Mouse (Mus musculus) cerebellum, adult 11 months (tissue): ENCODE results near the gene Ctf2.
"Not testable (repeated sequence)": the region's sequence is repeated elsewhere in the genome, so short reads cannot be mapped to it uniquely, and the experiment has no call there.

Experiments used
- DNase-seq: peaks from one replicate; pipeline ENCODE4 v3.0.0; 2022

The Ctf2 gene

GRCm38 (mm10) chr7:127732066-127732465, at the start of gene Ctf2:
Ctf2 (minus strand) TSS chr7:127732166.
- DNase-seq, result not testable (repeated sequence)

DNA sequence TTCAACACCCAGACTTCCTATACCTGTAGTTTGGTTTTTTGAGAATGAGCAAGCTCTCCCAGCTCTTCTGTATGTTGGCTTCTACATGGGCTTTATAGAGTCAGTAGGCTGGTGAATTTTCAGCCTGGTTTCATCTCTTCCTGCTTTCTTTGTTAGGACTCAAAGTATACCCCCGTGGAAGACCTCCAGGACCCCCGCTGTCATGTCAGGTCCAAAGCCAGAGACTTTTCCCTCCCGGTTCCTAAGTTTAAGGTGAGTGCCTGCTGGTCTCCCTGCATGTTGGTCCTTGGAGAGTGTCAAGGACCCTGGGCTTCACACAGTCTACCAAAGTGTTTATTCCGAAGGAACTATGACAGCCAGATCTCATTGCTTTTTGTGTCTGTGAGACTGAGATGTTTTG, 46.4 kb upstream of the Ctf2 start:
- DNase-seq, result peak; percentile 29

GRCm38 (mm10) chr7:127777474-127778266, 45.7 kb upstream of the Ctf2 start:
- peak; percentile 66 for DNase-seq

- DNase-seq, result peak; percentile 97
These were observed 45.0 kb upstream of the Ctf2 start for GRCm38 (mm10) chr7:127776878-127777473.

GRCm38 (mm10) chr7:127776426-127776825, 44.5 kb upstream of the Ctf2 start, which contains the start of gene Setd1a:
Setd1a (plus strand) TSS chr7:127776670.
- peak; percentile 88 for DNase-seq

GRCm38 (mm10) chr7:127775837-127776236, 43.9 kb upstream of the Ctf2 start:
- not testable (repeated sequence) for DNase-seq

DNA sequence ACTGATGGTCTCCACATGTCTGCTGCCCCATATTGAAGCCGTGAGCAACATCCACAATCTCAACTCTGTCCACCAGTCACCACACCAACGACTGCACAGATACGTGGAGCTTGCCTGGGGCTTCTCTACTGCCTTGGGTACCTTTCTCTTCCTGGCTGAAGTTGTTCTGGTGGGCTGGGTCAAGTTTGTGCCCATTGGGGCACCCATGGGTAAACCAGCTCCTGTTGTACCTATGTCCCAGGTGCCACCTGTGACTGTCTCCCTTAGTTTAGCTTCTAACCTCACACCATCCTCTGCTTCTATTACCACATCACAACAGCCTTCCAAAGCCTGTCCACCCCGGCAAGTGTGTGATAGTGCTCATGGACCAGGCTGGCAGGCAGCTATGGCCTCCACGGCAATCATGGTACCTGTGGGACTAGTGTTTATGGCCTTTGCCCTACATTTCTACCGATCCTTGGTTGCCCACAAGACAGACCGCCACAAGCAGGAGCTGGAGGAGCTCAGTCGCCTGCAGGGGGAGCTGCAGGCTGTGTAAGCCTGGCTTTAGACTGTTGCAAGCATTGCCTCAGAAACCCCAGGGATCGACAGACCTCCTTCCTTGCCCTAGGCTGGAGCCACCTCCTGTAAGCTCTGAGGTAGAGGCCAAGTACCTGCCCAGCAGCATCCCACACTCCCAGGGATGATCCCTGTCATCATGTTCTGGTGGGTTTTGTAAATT, 41.9 kb upstream of the Ctf2 start:
- DNase-seq, result peak; percentile 77

DNA sequence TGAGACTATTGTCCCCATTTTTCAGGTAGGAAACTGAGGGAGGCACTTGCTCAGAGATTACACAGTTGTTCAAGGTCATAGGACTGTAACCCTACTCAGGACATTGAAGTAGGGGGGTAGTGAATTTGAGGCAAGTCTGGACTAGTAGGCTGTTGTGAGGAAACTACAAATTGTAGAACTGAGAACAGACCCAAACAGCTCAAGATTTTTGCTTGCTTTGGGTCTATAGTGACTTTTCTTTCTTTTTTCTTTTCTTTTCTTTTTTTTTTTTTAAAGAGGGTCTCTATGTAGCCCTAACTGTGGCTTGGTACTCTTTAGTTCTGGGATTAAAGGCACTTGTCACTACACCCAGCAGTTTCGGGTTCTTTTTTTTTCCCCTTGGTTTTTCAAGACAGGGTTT, 40.6 kb upstream of the Ctf2 start:
- DNase-seq, result no peak

DNA sequence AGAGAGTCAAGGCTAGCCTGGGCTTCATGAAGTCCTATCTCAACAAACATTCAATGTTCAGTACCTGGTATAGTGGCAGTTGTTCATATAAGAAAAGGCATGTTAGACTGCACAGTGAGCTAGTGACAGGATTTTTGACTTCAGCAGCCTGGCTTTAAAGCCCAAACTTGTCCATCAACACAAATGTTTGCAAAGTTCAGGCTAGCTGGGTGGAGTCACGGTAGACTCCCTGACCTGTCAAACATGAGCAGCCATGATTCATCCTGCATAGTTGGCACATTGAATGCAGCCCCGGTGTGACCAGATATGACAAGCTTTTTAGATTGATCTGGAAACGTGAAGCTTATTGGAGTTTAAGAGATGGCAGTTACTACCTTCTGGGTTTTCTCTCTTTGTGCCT, 40.1 kb upstream of the Ctf2 start:
- no peak for DNase-seq

DNA sequence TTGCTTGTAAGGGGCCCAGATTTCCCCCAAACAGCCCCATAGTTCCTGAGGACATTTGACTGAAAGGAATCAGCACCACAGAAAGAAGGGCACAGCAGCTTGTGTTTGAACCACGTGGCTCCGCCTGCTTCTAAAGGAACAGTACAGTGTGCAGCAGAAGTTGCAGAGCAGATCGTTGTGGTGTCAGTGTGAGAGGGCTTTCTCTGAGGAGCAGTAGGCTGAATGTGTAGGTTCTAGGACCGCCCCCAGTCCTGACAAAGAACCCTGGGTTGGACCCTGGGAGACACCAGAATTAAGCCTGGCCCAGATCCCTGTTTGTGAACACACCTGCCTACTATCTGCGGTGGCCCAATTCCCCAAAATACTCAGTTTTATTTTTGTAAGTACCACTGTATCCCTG, 39.3 kb upstream of the Ctf2 start:
- no peak for DNase-seq

DNA sequence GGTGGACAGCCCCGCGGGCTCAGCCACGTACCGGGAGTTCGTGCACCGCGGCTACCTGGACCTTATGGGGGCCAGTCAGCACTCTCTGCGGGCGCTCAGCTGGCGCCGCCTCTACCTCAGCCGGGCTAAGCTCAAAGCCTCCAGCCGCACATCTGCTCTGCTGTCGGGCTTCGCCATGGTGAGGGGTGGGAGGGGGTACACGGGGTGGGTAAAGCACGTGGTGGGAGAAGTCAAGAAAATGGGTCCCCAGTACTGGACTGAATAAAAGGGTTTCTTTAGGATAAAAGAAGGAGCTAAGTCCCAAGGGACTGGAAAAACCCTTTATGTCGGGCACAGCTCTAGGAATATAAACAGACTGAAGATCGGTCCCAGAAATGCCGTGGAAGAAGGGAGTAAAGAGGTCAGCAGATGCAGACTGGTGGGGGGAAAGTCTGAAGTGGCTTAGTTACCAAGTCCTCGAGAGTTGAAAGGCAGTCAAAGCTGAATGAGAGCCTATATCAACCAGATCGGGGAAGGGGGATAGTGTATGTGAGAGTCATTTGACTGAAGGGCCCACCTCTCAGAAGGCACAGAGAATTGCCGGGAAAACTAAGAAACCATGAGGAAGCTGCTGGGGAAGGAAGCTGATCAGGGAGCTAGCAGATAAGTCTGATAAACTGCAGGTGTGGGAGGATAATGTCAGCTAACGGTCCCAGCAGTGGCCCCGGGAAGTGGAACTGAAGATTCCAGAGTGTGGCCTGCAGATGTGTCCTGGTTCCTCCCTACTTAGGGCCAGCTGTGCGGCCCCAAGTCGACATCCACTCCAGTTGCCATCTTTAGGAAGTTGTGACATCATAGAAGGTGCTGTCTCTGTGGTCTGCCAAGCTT, 38.3 kb upstream of the Ctf2 start:
- no peak for DNase-seq

- peak; percentile 75 for DNase-seq
These were observed 37.7 kb upstream of the Ctf2 start, which contains the start of gene Orai3 for GRCm38 (mm10) chr7:127769651-127770038. Orai3 (plus strand) TSS chr7:127769815.

- peak; percentile 86 for DNase-seq
These were observed 37.1 kb upstream of the Ctf2 start for GRCm38 (mm10) chr7:127768997-127769593.

DNA sequence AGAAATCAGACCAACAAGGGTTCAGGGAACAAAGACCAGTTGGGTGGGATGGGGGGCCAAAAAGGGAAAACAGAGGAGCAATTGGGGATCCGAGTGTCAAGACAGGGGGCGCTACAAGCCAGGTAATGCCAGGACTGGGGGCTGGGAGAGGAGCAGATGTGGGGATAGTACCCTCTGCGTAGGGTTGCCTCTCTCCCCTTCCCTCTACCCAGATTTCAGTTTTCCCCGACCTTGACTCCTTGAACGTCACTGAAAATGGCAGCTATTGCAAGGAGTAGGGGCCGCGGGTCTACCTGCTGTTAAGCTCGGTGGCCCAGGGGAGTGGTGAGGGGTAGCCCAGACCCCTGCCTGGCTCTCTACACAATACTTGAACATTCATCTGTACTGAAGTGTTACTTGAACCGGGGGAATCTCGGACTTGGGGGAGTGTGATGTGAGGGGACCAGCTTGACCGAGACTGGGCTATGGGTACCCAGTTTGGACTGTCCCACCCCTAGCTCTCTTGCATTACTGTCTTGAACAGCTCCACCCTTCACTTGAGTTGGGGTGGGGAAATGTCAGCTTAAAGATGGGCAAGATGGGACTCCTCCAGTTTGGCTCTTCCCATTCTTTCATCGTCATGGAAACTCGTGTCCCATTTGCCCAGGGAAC, 36.5 kb upstream of the Ctf2 start:
- DNase-seq, result peak; percentile 36

DNA sequence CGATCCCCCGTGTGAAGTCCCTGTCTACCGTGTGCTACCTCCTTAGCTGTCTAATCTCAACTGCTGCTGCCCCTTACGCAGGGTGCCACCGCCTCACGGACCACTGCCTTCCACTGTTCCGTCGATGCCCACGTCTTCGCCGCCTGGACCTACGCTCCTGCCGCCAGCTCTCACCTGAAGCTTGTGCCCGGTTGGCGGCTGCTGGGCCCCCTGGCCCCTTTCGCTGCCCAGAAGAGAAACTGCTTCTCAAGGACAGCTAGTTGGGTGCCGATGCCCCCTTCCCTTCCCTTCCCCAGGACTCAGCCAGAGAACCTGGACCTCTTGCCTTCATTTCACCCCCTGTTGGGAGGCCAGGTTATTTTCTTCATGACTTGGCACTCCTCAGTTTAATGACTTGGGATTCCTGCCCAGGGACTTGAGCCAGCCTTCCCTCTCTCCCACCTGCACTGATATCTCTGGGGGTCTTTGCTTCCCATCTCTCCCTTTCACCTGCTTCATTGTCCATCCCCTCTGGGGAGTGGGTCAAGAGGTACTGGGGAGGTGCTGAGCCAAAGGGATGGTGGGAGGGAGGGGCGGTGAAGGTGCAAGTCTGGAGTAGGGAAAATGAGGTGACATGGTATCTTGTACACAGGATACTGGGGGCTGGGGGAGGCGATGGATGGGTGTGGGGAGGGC, 35.8 kb upstream of the Ctf2 start:
- DNase-seq, result peak; percentile 38

- DNase-seq, result no peak
These were observed 35.1 kb upstream of the Ctf2 start for GRCm38 (mm10) chr7:127766851-127767609.

- no peak for DNase-seq
These were observed 33.8 kb upstream of the Ctf2 start for GRCm38 (mm10) chr7:127765756-127766155.

GRCm38 (mm10) chr7:127763642-127764041, 31.7 kb upstream of the Ctf2 start:
- DNase-seq, result no peak

DNA sequence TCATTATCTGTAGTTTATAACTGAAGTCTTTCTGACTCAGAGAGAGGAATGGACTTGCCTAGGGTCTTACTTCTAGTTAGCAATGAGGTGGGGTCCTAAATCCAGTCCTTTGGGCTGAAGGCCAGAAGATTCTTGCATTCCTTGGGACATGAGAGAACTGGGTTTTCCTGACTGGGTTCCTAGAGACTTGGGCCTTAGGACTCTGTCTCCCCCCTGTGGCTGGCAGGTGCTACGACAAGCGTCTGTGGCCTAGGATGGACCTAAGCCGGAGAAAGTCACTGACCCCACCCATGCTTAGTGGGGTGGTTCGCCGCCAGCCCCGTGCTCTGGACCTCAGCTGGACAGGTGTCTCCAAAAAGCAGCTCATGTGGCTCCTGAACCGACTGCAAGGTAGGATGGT, 29.1 kb upstream of the Ctf2 start:
- DNase-seq, result peak; percentile 69

DNA sequence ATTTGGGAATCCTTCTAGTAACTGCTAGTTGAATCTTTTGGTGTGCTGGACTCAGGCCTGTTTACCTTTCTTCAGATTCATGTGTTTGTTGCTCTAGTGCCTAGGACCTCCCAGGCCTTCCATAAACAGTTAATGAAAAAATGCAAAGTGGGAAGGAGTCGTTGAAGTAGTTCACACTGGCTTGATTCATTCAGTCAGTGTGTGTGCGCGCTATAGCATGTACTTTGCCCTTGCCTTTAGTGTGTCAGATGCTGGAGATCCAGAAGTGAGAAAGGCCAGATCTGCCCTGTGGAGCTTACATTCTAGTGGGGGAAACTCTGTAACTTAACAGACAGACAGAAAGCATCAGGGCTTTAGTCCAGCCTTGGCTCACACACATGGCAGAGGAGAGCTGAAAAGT, 28.5 kb upstream of the Ctf2 start:
- DNase-seq, result no peak
